Mouse (Mus musculus) liver, embryonic 13.5 days (tissue): ENCODE measurements around the gene Tyw1. TPM values are rescaled to one million over a fixed set of nuclear protein-coding genes. Genes with fewer than 3 reads are reported as not detected.

ENCODE experiments used
- ATAC-seq: fragments of 200-750 bp; cut with Nextera tagmentation; 2 replicates; pipeline ENCODE4 v1.8.0; 2017; ENCODE audit warnings: low read depth, mild to moderate bottlenecking, moderate number of reproducible peaks, moderate library complexity
- DNase-seq: peaks from one replicate; pipeline ENCODE4 v3.0.0; 2022
- H3K27ac ChIP-seq: fragments of 300-500 bp; sonication (generic); 2 replicates; pipeline ENCODE4 v1.5.1; 2015; ENCODE audit warnings: moderate library complexity, mild to moderate bottlenecking, inconsistent platforms
- H3K27me3 ChIP-seq: fragments of 300-500 bp; sonication (generic); 2 replicates; pipeline ENCODE4 v1.6.1; 2015; ENCODE audit warnings: mild to moderate bottlenecking, inconsistent platforms
- H3K36me3 ChIP-seq: fragments of 300-500 bp; sonication (generic); 2 replicates; pipeline ENCODE4 v1.6.1; 2015; ENCODE audit warnings: mild to moderate bottlenecking, inconsistent platforms
- H3K4me1 ChIP-seq: fragments of 300-500 bp; sonication (generic); replicated peaks from 2 replicates; pipeline ENCODE4 v1.6.1; 2015; ENCODE audit warnings: inconsistent platforms
- H3K4me2 ChIP-seq: fragments of 300-500 bp; sonication (generic); 2 replicates; pipeline ENCODE4 v1.6.1; 2015; ENCODE audit warnings: inconsistent platforms, mild to moderate bottlenecking, moderate library complexity
- H3K4me3 ChIP-seq: fragments of 300-500 bp; sonication (generic); replicated peaks from 2 replicates; pipeline ENCODE4 v1.5.1; 2015; ENCODE audit warnings: mild to moderate bottlenecking, inconsistent platforms
- H3K9ac ChIP-seq: fragments of 300-500 bp; sonication (generic); 2 replicates; pipeline ENCODE4 v1.6.1; 2015; ENCODE audit warnings: mild to moderate bottlenecking, inconsistent platforms
- H3K9me3 ChIP-seq: fragments of 300-500 bp; sonication (generic); replicated peaks from 2 replicates; pipeline ENCODE4 v1.6.1; 2016; ENCODE audit warnings: inconsistent platforms
- WGBS: fragments of 180-500 bp; shearing (Covaris S2); methylation state at CpG from one replicate; pipeline ENCODE4 v1.1.7; 2015; ENCODE audit not compliant: insufficient replicate concordance; 5-methylcytosine and 5-hydroxymethylcytosine counted together
- polyA plus RNA-seq: library from polyadenylated mRNA; unstranded; fragments of >200 nt; fragmentation: Nextera tagmentation; extraction: Ambion mirVana; gene quantifications from 2 replicates; pipeline ENCODE4 v1.2.1, GENCODE M21; 2015

Tyw1 gene
- polyA plus RNA-seq, 1 experiment from 2014 or later = 16.0 TPM

GRCm38 (mm10) chr5:130266651-130267050 lies 11.2 kb downstream of the Tyw1 start:
- Histone ChIP-seq H3K36me3 (peaks cover 78% of the 10 kb centered on the region), H3K4me3 (no peak overlapping the region), H3K27ac (0 out of 2 replicates have a peak overlapping the region, but pooled peaks have one; percentile 8), H3K27me3 (no peaks in the 10 kb centered on the region), H3K4me1 (peaks cover 24% of the 10 kb centered on the region), H3K4me2 (no peak overlapping the region), H3K9me3 (no peaks in the 10 kb centered on the region), H3K9ac (no peak overlapping the region)
- WGBS = 51% methylated on average over 7 of the region's 7 CpGs
- peak; percentile 57 for DNase-seq
- ATAC-seq = peak; percentile 80

DNA sequence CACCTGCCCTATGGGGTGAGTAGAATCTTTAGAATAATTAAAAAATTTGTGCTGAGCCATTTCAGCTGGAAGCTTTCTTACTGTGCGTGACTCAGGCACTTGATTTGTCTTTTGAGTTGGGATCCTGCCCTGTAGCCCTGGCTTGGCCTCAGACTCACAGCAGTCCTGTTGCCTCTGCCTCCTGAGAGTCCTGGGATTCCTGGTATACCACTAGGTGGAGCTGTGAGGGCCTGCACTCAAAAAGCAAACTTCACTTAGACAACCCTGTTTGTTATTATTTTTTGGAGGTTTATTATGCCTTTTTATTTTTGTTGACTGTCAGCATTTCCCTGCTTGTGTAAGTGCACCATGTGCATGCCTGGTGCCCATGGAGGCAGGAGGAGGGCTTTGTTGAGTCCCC lies 11.9 kb downstream of the Tyw1 start:
- Histone ChIP-seq H3K9me3 (no peaks in the 10 kb centered on the region), H3K27ac (no peak overlapping the region), H3K4me3 (no peak overlapping the region), H3K4me2 (no peak overlapping the region), H3K9ac (no peak overlapping the region), H3K4me1 (peaks cover 24% of the 10 kb centered on the region), H3K36me3 (peaks cover 84% of the 10 kb centered on the region), H3K27me3 (no peaks in the 10 kb centered on the region)
- no peak for DNase-seq
- WGBS = 86% methylated on average over 1 of the region's 1 CpGs
- ATAC-seq = peak; percentile 40; the same call in 1 of the 2 replicates

GRCm38 (mm10) chr5:130268976-130269375 lies 13.6 kb downstream of the Tyw1 start:
- ATAC-seq (no peak), DNase-seq (no peak)
- Histone ChIP-seq H3K27ac (no peak overlapping the region), H3K4me3 (no peak overlapping the region), H3K9ac (no peak overlapping the region), H3K27me3 (no peaks in the 10 kb centered on the region), H3K4me1 (peaks cover 23% of the 10 kb centered on the region), H3K36me3 (peaks cover 90% of the 10 kb centered on the region), H3K9me3 (no peaks in the 10 kb centered on the region), H3K4me2 (no peak overlapping the region)
- WGBS = 79% methylated on average over 11 of the region's 11 CpGs

DNA sequence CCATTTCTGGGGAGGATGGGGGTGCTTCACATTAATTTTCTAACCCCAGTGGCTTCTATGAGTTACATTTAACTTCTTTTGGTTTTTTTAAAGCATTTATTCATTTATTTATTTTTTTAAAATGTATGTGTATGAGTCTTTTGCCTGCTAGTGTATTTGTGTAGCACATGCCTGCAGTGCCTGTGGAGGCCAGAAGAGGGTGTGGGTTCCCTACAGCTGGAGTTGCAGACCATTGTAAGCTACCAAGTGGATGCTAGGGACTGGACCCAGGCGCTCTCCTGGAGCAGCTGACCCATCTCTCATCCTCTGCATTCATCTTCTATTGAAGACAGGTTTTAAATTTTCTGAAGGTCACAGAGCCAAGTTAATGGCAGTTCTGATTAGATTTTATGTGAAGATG lies 16.9 kb downstream of the Tyw1 start:
- Histone ChIP-seq H3K9me3 (no peaks in the 10 kb centered on the region), H3K9ac (no peak overlapping the region), H3K4me2 (no peak overlapping the region), H3K27me3 (no peaks in the 10 kb centered on the region), H3K27ac (no peak overlapping the region), H3K36me3 (peaks cover 86% of the 10 kb centered on the region), H3K4me1 (no peaks in the 10 kb centered on the region), H3K4me3 (no peak overlapping the region)
- DNase-seq (no peak), ATAC-seq (no peak)
- 81% methylated on average over 1 of the region's 1 CpGs for WGBS

- no peaks in the 10 kb centered on the region for H3K9me3 ChIP-seq
- H3K36me3 ChIP-seq = peaks cover 86% of the 10 kb centered on the region
- no peaks in the 10 kb centered on the region for H3K27me3 ChIP-seq
- H3K4me3 ChIP-seq = no peak overlapping the region
- H3K4me1 ChIP-seq = 0 out of 2 replicates have a peak, but pooled peaks cover 3% of the 10 kb centered on the region
- 91% methylated on average over 6 of the region's 6 CpGs for WGBS
- ATAC-seq = no peak
- H3K9ac ChIP-seq = no peak overlapping the region
- no peak for DNase-seq
- H3K27ac ChIP-seq = no peak overlapping the region
- no peak overlapping the region for H3K4me2 ChIP-seq
Observed at GRCm38 (mm10) chr5:130273046-130273445, 17.6 kb downstream of the Tyw1 start.

DNA sequence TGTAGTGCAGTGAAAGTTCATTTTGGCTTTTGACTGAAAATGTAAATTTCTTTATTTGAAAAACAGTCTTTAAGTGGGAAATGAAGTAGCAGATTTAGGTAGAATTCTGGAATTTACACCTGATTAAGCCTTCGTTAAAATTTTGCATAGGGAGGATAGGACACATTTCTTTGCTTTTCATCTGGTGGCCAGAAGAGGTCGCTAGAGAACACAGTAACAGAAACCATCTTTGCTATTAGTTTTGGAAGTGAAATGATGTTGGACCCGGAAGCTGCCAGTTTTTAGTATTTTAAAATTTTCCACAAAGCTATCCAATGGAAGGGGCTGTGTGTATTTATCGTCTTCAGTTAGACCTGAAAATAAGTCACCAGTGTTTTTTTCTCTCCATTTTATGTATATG lies 20.1 kb downstream of the Tyw1 start:
- no peak for ATAC-seq
- peaks cover 88% of the 10 kb centered on the region for H3K36me3 ChIP-seq
- WGBS = 52% methylated on average over 4 of the region's 4 CpGs
- H3K4me2 ChIP-seq = no peak overlapping the region
- H3K4me1 ChIP-seq = 0 out of 2 replicates have a peak, but pooled peaks cover 3% of the 10 kb centered on the region
- H3K27me3 ChIP-seq = no peaks in the 10 kb centered on the region
- no peaks in the 10 kb centered on the region for H3K9me3 ChIP-seq
- H3K9ac ChIP-seq = no peak overlapping the region
- no peak overlapping the region for H3K4me3 ChIP-seq
- no peak overlapping the region for H3K27ac ChIP-seq
- no peak for DNase-seq

DNA sequence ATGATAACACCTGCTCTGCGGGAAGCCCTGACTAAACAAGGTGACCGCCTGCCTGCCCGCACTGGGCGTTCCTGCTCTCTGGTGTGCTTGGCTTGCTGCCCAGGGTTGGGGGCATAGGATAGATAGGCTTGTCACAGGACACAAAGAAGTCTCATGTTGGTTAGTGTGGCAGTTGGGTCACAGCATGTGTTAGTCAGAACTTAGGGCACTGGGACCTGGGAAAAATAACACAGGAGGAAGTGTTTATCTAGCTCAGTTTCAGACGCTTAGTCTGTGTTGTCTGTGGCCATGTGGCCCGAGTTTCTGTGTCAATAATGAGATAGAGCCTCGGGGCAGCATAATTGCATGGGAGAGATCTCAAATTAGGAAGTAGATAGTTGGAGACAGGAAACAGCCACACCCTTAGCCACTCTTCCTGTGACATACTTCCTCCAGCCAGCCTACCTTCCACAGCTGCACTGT lies 22.6 kb downstream of the Tyw1 start:
- no peaks in the 10 kb centered on the region for H3K9me3 ChIP-seq
- WGBS = 46% methylated on average over 7 of the region's 7 CpGs
- no peak overlapping the region for H3K27ac ChIP-seq
- H3K4me1 ChIP-seq = 0 out of 2 replicates have a peak, but pooled peaks cover 3% of the 10 kb centered on the region
- no peaks in the 10 kb centered on the region for H3K27me3 ChIP-seq
- no peak overlapping the region for H3K9ac ChIP-seq
- H3K4me2 ChIP-seq = no peak overlapping the region
- no peak overlapping the region for H3K4me3 ChIP-seq
- H3K36me3 ChIP-seq = peaks cover 89% of the 10 kb centered on the region
- ATAC-seq = no peak
- DNase-seq = no peak

GRCm38 (mm10) chr5:130283079-130283732 lies 27.8 kb downstream of the Tyw1 start:
- peaks cover 91% of the 10 kb centered on the region for H3K36me3 ChIP-seq
- WGBS = 80% methylated on average over 9 of the region's 9 CpGs
- ATAC-seq (no peak), DNase-seq (no peak)
- H3K9ac ChIP-seq = no peak overlapping the region
- 0 out of 2 replicates have a peak, but pooled peaks cover 4% of the 10 kb centered on the region for H3K9me3 ChIP-seq
- no peak overlapping the region for H3K4me3 ChIP-seq
- no peak overlapping the region for H3K4me2 ChIP-seq
- H3K27ac ChIP-seq = no peak overlapping the region
- no peaks in the 10 kb centered on the region for H3K4me1 ChIP-seq
- no peaks in the 10 kb centered on the region for H3K27me3 ChIP-seq

DNA sequence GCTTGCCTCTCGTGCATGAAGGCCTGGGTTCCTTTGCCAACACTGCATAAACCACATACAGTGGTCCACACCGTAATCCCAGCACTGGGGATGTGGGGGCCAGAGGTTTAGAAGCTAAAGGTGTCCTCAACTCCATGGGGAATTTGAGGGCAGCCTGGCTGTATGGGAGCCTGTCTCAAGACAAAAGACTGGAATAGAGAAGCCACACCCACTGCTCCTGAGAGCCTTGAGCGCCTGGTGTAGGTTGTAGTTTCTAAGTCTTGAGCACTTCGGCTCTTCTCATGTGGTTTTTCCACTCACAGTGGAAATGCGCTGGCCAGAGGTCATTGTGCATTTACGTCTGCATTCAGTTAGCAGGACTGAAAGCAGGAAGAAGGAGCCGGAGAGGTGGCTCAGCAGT lies 32.7 kb downstream of the Tyw1 start:
- Histone ChIP-seq H3K27me3 (no peaks in the 10 kb centered on the region), H3K4me2 (no peak overlapping the region), H3K9me3 (0 out of 2 replicates have a peak, but pooled peaks cover 4% of the 10 kb centered on the region), H3K4me3 (no peak overlapping the region), H3K27ac (no peak overlapping the region), H3K36me3 (peaks cover 84% of the 10 kb centered on the region), H3K9ac (no peak overlapping the region), H3K4me1 (no peaks in the 10 kb centered on the region)
- no peak for ATAC-seq
- no peak for DNase-seq
- 80% methylated on average over 7 of the region's 7 CpGs for WGBS

DNA sequence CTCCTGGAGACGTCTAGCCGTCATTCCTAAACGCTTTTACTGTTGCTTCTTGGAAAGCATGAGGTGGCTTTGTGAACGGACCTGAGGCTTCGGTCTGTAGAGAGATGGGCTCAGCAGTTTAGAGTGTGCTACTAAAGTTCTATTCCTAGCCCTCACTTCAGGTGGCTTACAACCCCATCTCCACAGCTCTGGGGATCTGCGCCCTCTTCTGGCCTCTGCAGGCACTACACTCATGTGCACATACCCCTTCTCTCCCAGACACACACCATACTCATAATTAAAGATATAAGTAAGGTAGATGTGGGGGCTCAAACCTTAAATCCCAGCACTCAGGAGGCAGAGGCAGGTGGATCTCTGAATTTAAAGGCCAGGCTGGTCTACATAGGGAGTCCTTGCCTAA lies 34.8 kb downstream of the Tyw1 start:
- Histone ChIP-seq H3K9me3 (no peaks in the 10 kb centered on the region), H3K36me3 (peaks cover 81% of the 10 kb centered on the region), H3K4me2 (no peak overlapping the region), H3K4me1 (no peaks in the 10 kb centered on the region), H3K27me3 (no peaks in the 10 kb centered on the region), H3K9ac (no peak overlapping the region), H3K4me3 (no peak overlapping the region), H3K27ac (no peak overlapping the region)
- 86% methylated on average over 6 of the region's 6 CpGs for WGBS
- no peak for DNase-seq
- no peak for ATAC-seq

- Histone ChIP-seq H3K4me3 (no peak overlapping the region), H3K27me3 (no peaks in the 10 kb centered on the region), H3K36me3 (peaks cover 84% of the 10 kb centered on the region), H3K27ac (no peak overlapping the region), H3K4me2 (no peak overlapping the region), H3K9me3 (no peaks in the 10 kb centered on the region), H3K4me1 (no peaks in the 10 kb centered on the region), H3K9ac (no peak overlapping the region)
- ATAC-seq (no peak), DNase-seq (no peak)
- WGBS = 87% methylated on average over 12 of the region's 12 CpGs
Observed at GRCm38 (mm10) chr5:130290775-130291174, 35.4 kb downstream of the Tyw1 start.

- no peaks in the 10 kb centered on the region for H3K27me3 ChIP-seq
- no peak overlapping the region for H3K4me3 ChIP-seq
- no peak overlapping the region for H3K4me2 ChIP-seq
- DNase-seq = no peak
- H3K9ac ChIP-seq = no peak overlapping the region
- H3K27ac ChIP-seq = no peak overlapping the region
- peaks cover 83% of the 10 kb centered on the region for H3K36me3 ChIP-seq
- 78% methylated on average over 4 of the region's 4 CpGs for WGBS
- no peaks in the 10 kb centered on the region for H3K9me3 ChIP-seq
- H3K4me1 ChIP-seq = no peaks in the 10 kb centered on the region
- ATAC-seq = no peak
Observed at GRCm38 (mm10) chr5:130292976-130293375, 37.6 kb downstream of the Tyw1 start.
